In the genomic region with DNA sequence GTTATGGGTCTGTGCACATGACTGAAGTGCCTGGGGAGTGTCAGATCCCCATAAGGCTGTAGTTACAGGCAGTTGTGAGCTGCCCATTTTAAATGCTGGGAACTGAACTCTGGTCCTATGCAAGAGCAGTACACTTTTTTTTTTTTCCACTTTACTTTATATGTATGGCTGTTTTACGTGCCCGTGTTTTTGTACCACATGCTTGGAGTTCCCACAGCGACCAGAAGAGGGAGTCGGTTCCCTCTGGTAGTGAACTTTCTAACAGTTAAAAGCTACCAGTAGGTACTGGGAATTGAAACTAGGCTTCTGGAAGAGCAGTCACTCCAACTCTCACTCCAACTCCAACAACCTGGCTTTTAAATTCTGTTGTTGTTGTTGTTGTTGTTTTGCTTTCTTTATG, we compare ENCODE assay signal across 8 mouse cellular contexts. TPM values are rescaled to one million over a fixed set of nuclear protein-coding genes. Genes with fewer than 3 reads are reported as not detected.
DNase-seq lines count a peak whose midpoint lies in the region; ATAC-seq lines count a peak whose summit lies in the region.

No protein-coding gene starts in this region.

- DNase-seq in right cerebral cortex, adult 2 months (ENCODE audit: low spot score in 2 of 2), result peak; percentile 27 to 31
- no peak for DNase-seq in right cerebral cortex, adult 18-20 months
- peak; percentile 65 to 71 for DNase-seq in cerebellum, postnatal 10 days
- peak; percentile 66 for DNase-seq in kidney, postnatal 10 days
- DNase-seq in spleen, postnatal 4 days (ENCODE audit: low spot score in 2 of 2), result peak; percentile 78 to 88
- DNase-seq in gastrocnemius, postnatal 14 days, result no peak

- intact Hi-C loops in gastrocnemius, postnatal 14 days (cut with DNase I; ENCODE audit: low total_unique reads), result no loop called here

- ATAC-seq in granulocyte monocyte progenitor cell, adult 5-6 weeks (replicated peaks; ENCODE audit: poor library complexity, severe bottlenecking), result peak; percentile 41
- peak; percentile 70 for ATAC-seq in megakaryocyte progenitor cell, adult 5-6 weeks (replicated peaks; ENCODE audit: poor library complexity)

RNA-seq across cellular contexts. Expression of gene Uck1, which starts 0.7 kb away (rescaled TPM):
- total RNA-seq in granulocyte monocyte progenitor cell, adult 5-6 weeks (2014; fragmentation: Nextera tagmentation), result 37.7 and 43.5 TPM in 2 replicates
- total RNA-seq in granulocyte monocyte progenitor cell, adult 5-6 weeks (2017), result 28.8 and 33.7 TPM in 2 replicates
- total RNA-seq in megakaryocyte progenitor cell, adult 5-6 weeks (2015), result 30.3 and 37.0 TPM in 2 replicates
- 25.2 and 26.9 TPM in 2 replicates for total RNA-seq in megakaryocyte progenitor cell, adult 5-6 weeks (2017)
- total RNA-seq in gastrocnemius, postnatal 14 days (2021), result 10 to 100 TPM; 14.7 to 15.2 TPM

RNA-seq across cellular contexts. Expression of gene Pomt1, which starts 24.2 kb away (rescaled TPM):
- 17.8 and 30.8 TPM in 2 replicates for total RNA-seq in granulocyte monocyte progenitor cell, adult 5-6 weeks (2014; fragmentation: Nextera tagmentation)
- total RNA-seq in granulocyte monocyte progenitor cell, adult 5-6 weeks (2017), result 40.3 and 51.3 TPM in 2 replicates
- 18.5 and 18.8 TPM in 2 replicates for total RNA-seq in megakaryocyte progenitor cell, adult 5-6 weeks (2015)
- 32.2 and 32.6 TPM in 2 replicates for total RNA-seq in megakaryocyte progenitor cell, adult 5-6 weeks (2017)
- total RNA-seq in gastrocnemius, postnatal 14 days (2021), result 10 to 100 TPM; 14.4 to 17.3 TPM

RNA-seq across cellular contexts. Expression of gene Golga2, which starts 26.5 kb away (rescaled TPM):
- 32.2 and 38.0 TPM in 2 replicates for total RNA-seq in granulocyte monocyte progenitor cell, adult 5-6 weeks (2014; fragmentation: Nextera tagmentation)
- total RNA-seq in granulocyte monocyte progenitor cell, adult 5-6 weeks (2017), result 49.7 and 50.9 TPM in 2 replicates
- 14.2 and 17.3 TPM in 2 replicates for total RNA-seq in megakaryocyte progenitor cell, adult 5-6 weeks (2015)
- total RNA-seq in megakaryocyte progenitor cell, adult 5-6 weeks (2017), result 50.4 and 50.7 TPM in 2 replicates
- 10 to 100 TPM; 58.4 to 62.1 TPM for total RNA-seq in gastrocnemius, postnatal 14 days (2021)

RNA-seq across cellular contexts. Expression of gene Swi5, which starts 27.2 kb away (rescaled TPM):
- total RNA-seq in granulocyte monocyte progenitor cell, adult 5-6 weeks (2014; fragmentation: Nextera tagmentation), result 283 and 409 TPM in 2 replicates
- 384 and 442 TPM in 2 replicates for total RNA-seq in granulocyte monocyte progenitor cell, adult 5-6 weeks (2017)
- 198 and 268 TPM in 2 replicates for total RNA-seq in megakaryocyte progenitor cell, adult 5-6 weeks (2015)
- total RNA-seq in megakaryocyte progenitor cell, adult 5-6 weeks (2017), result 359 and 386 TPM in 2 replicates
- total RNA-seq in gastrocnemius, postnatal 14 days (2021), result 100 to 1,000 TPM; 117 to 120 TPM

Comparison
In these comparisons a context has a peak if more than half of its experiments do, and no peak if none do; other contexts are left out.
1. DNase-seq: peak in right cerebral cortex, adult 2 months (2 of 2), cerebellum, postnatal 10 days (2 of 2), kidney, postnatal 10 days (single experiment) and spleen, postnatal 4 days (2 of 2); none in right cerebral cortex, adult 18-20 months (single experiment) and gastrocnemius, postnatal 14 days (single experiment).